Mouse (Mus musculus) leukemia stem cell, adult 10-12 weeks (primary cell): Measurements from ENCODE around the gene Rtl6. TPM values are rescaled to one million over a fixed set of nuclear protein-coding genes. Genes with fewer than 3 reads are reported as not detected.

Source experiments
- polyA plus RNA-seq: library from polyadenylated mRNA; stranded (reverse); fragments of >175 nt; gene quantifications from 2 replicates; pipeline ENCODE4 v1.2.3, GENCODE M21; 2012; ENCODE audit warnings: low replicate concordance

Rtl6 gene
- polyA plus RNA-seq, result 1.0 and 2.0 TPM in 2 replicates

GRCm38 (mm10) chr15:84557189-84557921, at the start of gene Rtl6:
Rtl6 (minus strand) TSS chr15:84557823.

Other genes with a start within 250 kb of the Rtl6 start
- 6.7 and 19.3 TPM in 2 replicates for gene Parvg, start 233.8 kb downstream of the Rtl6 start, polyA plus RNA-seq
- gene Shisal1, start 110.7 kb downstream of the Rtl6 start, polyA plus RNA-seq, result not detected in 2 replicates
- 42.8 and 70.5 TPM in 2 replicates for gene Prr5, start 111.8 kb upstream of the Rtl6 start, polyA plus RNA-seq
- gene Arhgap8, start 162.2 kb upstream of the Rtl6 start, polyA plus RNA-seq, result 0.77 and 1.4 TPM in 2 replicates